Mouse (Mus musculus) hindbrain, postnatal 0 days (tissue): ENCODE measurements at regions not wholly inside any gene's neighbourhood (a gene's known extent, or its start where the extent isn't known, plus 50 kb on each side); places are given as distances from the start of the nearest gene placed in this dataset.
A peak's percentile ranks its signal among the peaks of the same experiment; 100 is the strongest.

Experiments used
- ATAC-seq: fragments of 200-750 bp; cut with Nextera tagmentation; 2 replicates; pipeline ENCODE4 v1.8.0; 2017; ENCODE audit warnings: mild to moderate bottlenecking, moderate TSS enrichment, moderate library complexity
- DNase-seq: peaks from one replicate; pipeline ENCODE4 v3.0.0-alpha.2; 2015; ENCODE audit warnings: low spot score
- H3K27ac ChIP-seq: fragments of 300-500 bp; sonication (generic); 2 replicates; pipeline ENCODE4 v1.5.1; 2014; ENCODE audit warnings: mild to moderate bottlenecking
- H3K27me3 ChIP-seq: fragments of 300-500 bp; sonication (generic); 2 replicates; pipeline ENCODE4 v1.6.1; 2014; ENCODE audit warnings: low read length, mixed read lengths; ENCODE audit not compliant: insufficient read depth
- H3K36me3 ChIP-seq: fragments of 300-500 bp; sonication (generic); 2 replicates; pipeline ENCODE4 v1.6.1; 2014; ENCODE audit warnings: low read length, mixed read lengths; ENCODE audit not compliant: insufficient read depth
- H3K4me1 ChIP-seq: fragments of 300-500 bp; sonication (generic); 2 replicates; pipeline ENCODE4 v1.6.1; 2014; ENCODE audit warnings: antibody characterized with exemption, low read length, mixed read lengths; ENCODE audit not compliant: insufficient read depth
- H3K4me2 ChIP-seq: fragments of 300-500 bp; sonication (generic); 2 replicates; pipeline ENCODE4 v1.6.1; 2014; ENCODE audit warnings: low read depth, mild to moderate bottlenecking, low read length, moderate library complexity, mixed read lengths
- H3K4me3 ChIP-seq: fragments of 300-500 bp; sonication (generic); 2 replicates; pipeline ENCODE4 v1.5.1; 2014; ENCODE audit warnings: low read length
- H3K9ac ChIP-seq: fragments of 300-500 bp; sonication (generic); replicated peaks from 2 replicates; pipeline ENCODE4 v1.6.1; 2014; ENCODE audit warnings: mild to moderate bottlenecking, low read length, moderate library complexity, mixed read lengths
- H3K9me3 ChIP-seq: fragments of 300-500 bp; sonication (generic); 2 replicates; pipeline ENCODE4 v1.6.1; 2016; ENCODE audit warnings: low read length, mixed read lengths
- CTCF ChIP-seq: IDR thresholded peaks from 2 replicates; pipeline ENCODE4 v1.5.1; 2016; ENCODE audit warnings: antibody characterized with exemption, control low read depth, low read depth
- WGBS: fragments of 180-500 bp; shearing (Covaris S2); extraction: QIAGEN DNeasy Blood & Tissue Kit; methylation state at CpG from one replicate; pipeline ENCODE4 v1.1.7; 2014; 5-methylcytosine and 5-hydroxymethylcytosine counted together

- no peak overlapping the region for H3K27ac ChIP-seq
- no peak overlapping the region for H3K9ac ChIP-seq
- H3K36me3 ChIP-seq: no peaks in the 10 kb centered on the region
- 16% methylated on average over 15 of the region's 15 CpGs for WGBS
- TF ChIP-seq CTCF: no peak
- ATAC-seq (no peak), DNase-seq (no peak)
- H3K9me3 ChIP-seq: no peaks in the 10 kb centered on the region
- peak overlapping the region; percentile 6; the same call in 1 of the 2 replicates for H3K4me3 ChIP-seq
- H3K4me2 ChIP-seq: peak overlapping the region; percentile 42
- no peaks in the 10 kb centered on the region for H3K4me1 ChIP-seq
- no peaks in the 10 kb centered on the region for H3K27me3 ChIP-seq
Measured at GRCm38 (mm10) chr6:98526882-98527440, 184.4 kb upstream of the Gm765 start.

- Histone ChIP-seq H3K4me1 (no peaks in the 10 kb centered on the region), H3K27ac (no peak overlapping the region), H3K4me3 (no peak overlapping the region), H3K9ac (no peak overlapping the region), H3K27me3 (no peaks in the 10 kb centered on the region), H3K4me2 (0 out of 2 replicates have a peak overlapping the region, but pooled peaks have one; percentile 21), H3K9me3 (no peaks in the 10 kb centered on the region), H3K36me3 (no peaks in the 10 kb centered on the region)
- peak; percentile 86 for DNase-seq
- WGBS: 9% methylated on average over 6 of the region's 6 CpGs
- peak; percentile 85 for TF ChIP-seq CTCF
- ATAC-seq: no peak
Measured at GRCm38 (mm10) chr6:98525286-98525685, 182.7 kb upstream of the Gm765 start.

GRCm38 (mm10) chr6:98524659-98525058, 182.1 kb upstream of the Gm765 start:
- no peaks in the 10 kb centered on the region for H3K36me3 ChIP-seq
- no peaks in the 10 kb centered on the region for H3K9me3 ChIP-seq
- DNase-seq (no peak), ATAC-seq (no peak)
- 53% methylated on average over 2 of the region's 2 CpGs for WGBS
- no peak for TF ChIP-seq CTCF
- H3K9ac ChIP-seq: no peak overlapping the region
- H3K4me1 ChIP-seq: no peaks in the 10 kb centered on the region
- H3K27ac ChIP-seq: no peak overlapping the region
- H3K27me3 ChIP-seq: no peaks in the 10 kb centered on the region
- H3K4me3 ChIP-seq: no peak overlapping the region
- no peak overlapping the region for H3K4me2 ChIP-seq

GRCm38 (mm10) chr6:98521526-98521925, 179.0 kb upstream of the Gm765 start:
- no peaks in the 10 kb centered on the region for H3K9me3 ChIP-seq
- no peak for DNase-seq
- no peak for TF ChIP-seq CTCF
- no peaks in the 10 kb centered on the region for H3K4me1 ChIP-seq
- H3K27ac ChIP-seq: no peak overlapping the region
- H3K36me3 ChIP-seq: no peaks in the 10 kb centered on the region
- no peak for ATAC-seq
- 72% methylated on average over 10 of the region's 10 CpGs for WGBS
- H3K9ac ChIP-seq: no peak overlapping the region
- no peak overlapping the region for H3K4me2 ChIP-seq
- no peaks in the 10 kb centered on the region for H3K27me3 ChIP-seq
- no peak overlapping the region for H3K4me3 ChIP-seq

- Histone ChIP-seq H3K4me1 (no peaks in the 10 kb centered on the region), H3K9ac (no peak overlapping the region), H3K36me3 (no peaks in the 10 kb centered on the region), H3K4me2 (no peak overlapping the region), H3K27me3 (no peaks in the 10 kb centered on the region), H3K27ac (no peak overlapping the region), H3K4me3 (no peak overlapping the region), H3K9me3 (no peaks in the 10 kb centered on the region)
- TF ChIP-seq CTCF: no peak
- 81% methylated on average over 3 of the region's 3 CpGs for WGBS
- DNase-seq: no peak
- no peak for ATAC-seq
Measured at GRCm38 (mm10) chr6:98514826-98515225, 172.3 kb upstream of the Gm765 start.

- Histone ChIP-seq H3K27me3 (no peaks in the 10 kb centered on the region), H3K27ac (no peak overlapping the region), H3K9ac (no peak overlapping the region), H3K9me3 (no peaks in the 10 kb centered on the region), H3K4me2 (no peak overlapping the region), H3K4me3 (no peak overlapping the region), H3K36me3 (no peaks in the 10 kb centered on the region), H3K4me1 (no peaks in the 10 kb centered on the region)
- no peak for TF ChIP-seq CTCF
- ATAC-seq (no peak), DNase-seq (no peak)
- WGBS: 62% methylated on average over 7 of the region's 7 CpGs
Measured at GRCm38 (mm10) chr6:98514376-98514775, 171.8 kb upstream of the Gm765 start.

- no peaks in the 10 kb centered on the region for H3K27me3 ChIP-seq
- H3K4me1 ChIP-seq: no peaks in the 10 kb centered on the region
- 13% methylated on average over 3 of the region's 3 CpGs for WGBS
- no peak for TF ChIP-seq CTCF
- DNase-seq (no peak), ATAC-seq (no peak)
- no peak overlapping the region for H3K4me3 ChIP-seq
- H3K9ac ChIP-seq: no peak overlapping the region
- H3K9me3 ChIP-seq: no peaks in the 10 kb centered on the region
- no peak overlapping the region for H3K27ac ChIP-seq
- no peaks in the 10 kb centered on the region for H3K36me3 ChIP-seq
- no peak overlapping the region for H3K4me2 ChIP-seq
Measured at GRCm38 (mm10) chr6:98513217-98513616, 170.7 kb upstream of the Gm765 start.
